8 mouse cellular contexts compared by ENCODE assay signal in the genomic region with DNA sequence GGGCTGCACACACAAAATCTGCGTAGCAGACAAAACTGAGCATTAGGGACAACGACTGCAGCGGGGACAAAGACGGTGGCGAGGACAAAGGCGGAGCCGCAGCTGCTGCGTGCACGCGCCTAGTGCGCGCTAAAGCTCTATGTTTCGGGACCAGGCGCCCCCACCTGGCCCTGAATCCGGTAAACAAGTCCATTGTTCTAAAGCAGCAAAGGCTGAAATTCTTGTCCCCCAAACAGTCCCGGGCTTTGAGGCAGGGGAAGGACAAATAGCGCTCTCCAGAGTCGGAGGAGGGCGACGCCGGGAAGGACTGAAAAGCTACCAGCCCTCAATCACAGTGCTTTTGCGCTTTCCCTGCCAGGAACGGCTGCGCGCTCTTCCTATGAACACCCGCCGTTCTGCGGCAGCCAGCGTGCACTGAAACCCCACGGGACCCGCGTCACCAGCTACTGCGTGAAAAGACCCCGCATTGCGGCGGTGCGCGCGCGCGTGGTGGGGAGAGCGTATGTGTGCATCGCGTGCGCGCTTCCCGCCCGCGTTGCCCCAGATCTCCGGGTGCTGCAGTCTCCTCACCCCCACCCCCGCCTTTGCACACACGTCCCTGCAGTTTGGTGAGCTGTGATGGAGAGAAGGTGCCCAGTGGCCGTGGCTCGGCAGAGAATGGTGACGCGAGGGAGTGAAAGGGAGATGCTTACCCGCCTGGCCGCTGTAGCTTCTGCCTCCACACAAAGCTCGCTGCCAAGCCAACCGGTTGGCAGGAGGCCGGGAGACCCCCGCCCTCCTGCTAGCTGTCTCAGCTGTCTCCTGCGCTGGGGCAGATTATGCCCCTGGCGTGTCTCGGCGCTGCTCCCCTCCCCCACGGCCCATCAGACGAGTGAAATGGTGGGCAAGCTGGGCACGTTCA. TPM values are rescaled to one million over a fixed set of nuclear protein-coding genes. Genes with fewer than 3 reads are reported as not detected.
DNase-seq lines count a peak whose midpoint lies in the region; ATAC-seq and TF ChIP-seq lines count a peak whose summit lies in the region.

No protein-coding gene starts in this region.

- peaks cover 10% of the 10 kb centered on the region for H3K4me1 ChIP-seq in testis, adult 2 months (ENCODE audit: control insufficient read depth, insufficient read depth, low read length)
- H3K4me1 ChIP-seq in embryonic facial prominence, embryonic 15.5 days: peaks cover 50% of the 10 kb centered on the region
- H3K4me1 ChIP-seq in stomach, embryonic 14.5 days (ENCODE audit: control insufficient read depth, insufficient read depth, low read length): peaks cover 10% of the 10 kb centered on the region; the same call in 1 of the 2 replicates

- TF ChIP-seq CTCF in testis, adult 2 months (IDR thresholded peaks at IDR 0.05; ENCODE audit: control insufficient read depth, insufficient read depth, insufficient replicate concordance, low read depth, low read length): no peak

- no peaks in the 10 kb centered on the region for H3K9me3 ChIP-seq in embryonic facial prominence, embryonic 15.5 days (replicated peaks)
- H3K9me3 ChIP-seq in stomach, embryonic 14.5 days (ENCODE audit: control insufficient read depth, low read depth, low read length): no peaks in the 10 kb centered on the region

- under 1% methylated on average over 69 of the region's 69 CpGs for WGBS in embryonic facial prominence, embryonic 15.5 days
- under 1% methylated on average over 66 of the region's 69 CpGs for WGBS in stomach, embryonic 14.5 days

- ATAC-seq in embryonic facial prominence, embryonic 15.5 days (ENCODE audit: insufficient number of reproducible peaks, low FRiP score, low TSS enrichment, low read depth): peak; percentile 71
- 0 out of 2 replicates have a peak, but pooled peaks have one; percentile 32 for ATAC-seq in megakaryocyte progenitor cell, adult 5-6 weeks (replicated peaks; ENCODE audit: poor library complexity)
- ATAC-seq in stomach, embryonic 14.5 days (ENCODE audit: insufficient number of reproducible peaks, insufficient read depth, low FRiP score, low read depth): peak; percentile 42; the same call in 1 of the 2 replicates
- no peak for ATAC-seq in CD4-positive, CD25-positive, alpha-beta regulatory T cell, adult 4 months

- H3K4me3 ChIP-seq in testis, adult 2 months (ENCODE audit: control insufficient read depth, low read depth, low read length): peak overlapping the region; percentile 21
- peak overlapping the region; percentile 65 for H3K4me3 ChIP-seq in embryonic facial prominence, embryonic 15.5 days (replicated peaks)
- H3K4me3 ChIP-seq in stomach, embryonic 14.5 days (ENCODE audit: low read depth, low read length): peak overlapping the region; percentile 58

- peak overlapping the region; percentile 85 for H3K4me2 ChIP-seq in embryonic facial prominence, embryonic 15.5 days (replicated peaks)
- H3K4me2 ChIP-seq in stomach, embryonic 14.5 days (replicated peaks; ENCODE audit: low read depth, low read length): peak overlapping the region; percentile 99

- DNase-seq in testis, postnatal 14 days (ENCODE audit: low spot score): no peak
- DNase-seq in heart, postnatal 4 days: peak; percentile 80
- DNase-seq in left cerebral cortex, adult 11 months (ENCODE audit: low spot score): peak; percentile 80

- no peaks in the 10 kb centered on the region for H3K27me3 ChIP-seq in testis, adult 2 months (ENCODE audit: control insufficient read depth, insufficient read depth, low read length)
- no peaks in the 10 kb centered on the region for H3K27me3 ChIP-seq in embryonic facial prominence, embryonic 15.5 days
- no peaks in the 10 kb centered on the region for H3K27me3 ChIP-seq in stomach, embryonic 14.5 days (ENCODE audit: control insufficient read depth, insufficient read depth, low read length)

- H3K9ac ChIP-seq in embryonic facial prominence, embryonic 15.5 days: peak overlapping the region; percentile 62
- H3K9ac ChIP-seq in stomach, embryonic 14.5 days (replicated peaks; ENCODE audit: low read depth, low read length): peak overlapping the region; percentile 63

- TF ChIP-seq POLR2A in testis, adult 2 months (IDR thresholded peaks at IDR 0.05; ENCODE audit: control insufficient read depth, low read depth, low read length): no peak

- H3K36me3 ChIP-seq in testis, adult 2 months (ENCODE audit: control insufficient read depth, insufficient read depth, low read length): no peaks in the 10 kb centered on the region
- H3K36me3 ChIP-seq in embryonic facial prominence, embryonic 15.5 days: no peaks in the 10 kb centered on the region
- no peaks in the 10 kb centered on the region for H3K36me3 ChIP-seq in stomach, embryonic 14.5 days (ENCODE audit: control insufficient read depth, insufficient read depth, low read length)

- no peak overlapping the region for H3K27ac ChIP-seq in testis, adult 2 months (ENCODE audit: control insufficient read depth, insufficient read depth, low read depth, low read length)
- peak overlapping the region; percentile 95 for H3K27ac ChIP-seq in embryonic facial prominence, embryonic 15.5 days (replicated peaks)
- peak overlapping the region; percentile 81 for H3K27ac ChIP-seq in stomach, embryonic 14.5 days (ENCODE audit: low read length)

RNA-seq across cellular contexts. Expression of gene Gm13090, which starts 39.5 kb away (rescaled TPM):
- not detected in 2 replicates for polyA plus RNA-seq in testis, adult 2 months (2012; rRNA removed)
- polyA plus RNA-seq in embryonic facial prominence, embryonic 15.5 days (2015; fragmentation: Nextera tagmentation; extraction: Ambion mirVana): not detected in 2 replicates
- not detected for total RNA-seq in heart, postnatal 4 days (2021)
- total RNA-seq in megakaryocyte progenitor cell, adult 5-6 weeks (2015): not detected in 2 replicates
- not detected in 2 replicates for total RNA-seq in megakaryocyte progenitor cell, adult 5-6 weeks (2017)
- 0.35 TPM in 1 of 2 replicates, not detected in the other for polyA plus RNA-seq in stomach, embryonic 14.5 days (2014; fragmentation: Nextera tagmentation; extraction: Ambion mirVana)
- not detected for polyA plus RNA-seq in CD4-positive, CD25-positive, alpha-beta regulatory T cell, adult 4 months (2017; shearing (Covaris generic))
